Comparison of ENCODE assay signal across 21 mouse cellular contexts in the genomic region with DNA sequence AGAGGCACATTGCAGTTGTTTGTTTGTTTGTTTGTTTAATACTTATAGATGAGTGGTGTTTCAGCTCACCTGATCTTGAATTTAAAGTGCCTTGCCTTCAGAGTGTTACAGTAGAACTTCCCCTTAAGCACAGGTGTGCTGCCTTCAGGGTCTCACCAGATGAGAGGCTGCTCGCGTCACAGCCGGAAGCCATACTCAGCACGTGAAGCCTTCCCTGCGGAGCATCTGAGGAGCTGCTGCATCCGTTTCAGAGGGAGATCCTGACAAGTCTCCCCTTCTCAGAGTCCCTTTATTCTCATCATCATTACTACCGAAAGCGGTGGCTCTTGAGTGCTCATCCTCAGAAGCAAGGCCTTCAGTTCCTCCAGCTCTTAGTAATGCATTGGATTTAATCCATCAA.
A peak's percentile ranks its signal among the peaks of the same experiment; 100 is the strongest.
DNase-seq lines count a peak whose midpoint lies in the region; ATAC-seq lines count a peak whose summit lies in the region.
"Had no signal": no experiment of that assay in that cellular context is flagged by ENCODE, and none has a peak within 500 bp of the region (broad histone marks: within the 10 kb centered on the region; RNA-seq: fewer than 3 reads in every experiment).

No protein-coding gene starts in this region.

- H3K36me3 ChIP-seq in kidney, embryonic 15.5 days: peaks cover 52% of the 10 kb centered on the region
- peaks cover 8% of the 10 kb centered on the region; the same call in 1 of the 2 replicates for H3K36me3 ChIP-seq in embryonic facial prominence, embryonic 15.5 days

- peak overlapping the region; percentile 37; the same call in 1 of the 2 replicates for H3K27ac ChIP-seq in kidney, embryonic 15.5 days
- H3K27ac ChIP-seq in embryonic facial prominence, embryonic 15.5 days (replicated peaks): peak overlapping the region; percentile 55; the same call in 1 of the 2 replicates
- H3K27ac ChIP-seq: forebrain, embryonic 10.5 days; heart, adult 2 months; hindbrain, embryonic 10.5 days; hindbrain, postnatal 0 days; liver, embryonic 13.5 days; lung, embryonic 15.5 days had no signal

- H3K4me2 ChIP-seq in kidney, embryonic 15.5 days: no peak overlapping the region
- H3K4me2 ChIP-seq in embryonic facial prominence, embryonic 15.5 days (replicated peaks): no peak overlapping the region
- H3K4me2 ChIP-seq: limb, embryonic 12.5 days; liver, embryonic 13.5 days; lung, embryonic 15.5 days had no signal

- no peak for ATAC-seq in kidney, embryonic 15.5 days (replicated peaks; ENCODE audit: low FRiP score)
- ATAC-seq in embryonic facial prominence, embryonic 15.5 days (ENCODE audit: insufficient number of reproducible peaks, low FRiP score, low TSS enrichment, low read depth): no peak
- ATAC-seq: hindbrain, postnatal 0 days; midbrain, embryonic 16.5 days had no signal

- peak; percentile 86 for DNase-seq in heart, adult 11 months
- DNase-seq in heart, adult 18-20 months: no peak
- no peak for DNase-seq in kidney, adult 9 months
- DNase-seq in A20 (ENCODE audit: low read depth, low spot score): peak; percentile 90
- no peak for DNase-seq in adrenal gland, adult (ENCODE audit: inconsistent age in 2 of 2, low spot score in 1 of 2)
- DNase-seq: adrenal gland, adult 2 months; B cell, adult 2 months; cerebellum, adult 9-11 months; heart, adult 2 months; kidney, adult 18-20 months; liver, embryonic 13.5 days; lung, postnatal 4 days; thymus, postnatal 25 days had no signal

- no peak overlapping the region for H3K9ac ChIP-seq in kidney, embryonic 15.5 days
- H3K9ac ChIP-seq in embryonic facial prominence, embryonic 15.5 days: no peak overlapping the region
- H3K9ac ChIP-seq: limb, embryonic 12.5 days; liver, embryonic 13.5 days; lung, embryonic 15.5 days had no signal

- H3K4me1 ChIP-seq in kidney, embryonic 15.5 days: peaks cover 31% of the 10 kb centered on the region
- H3K4me1 ChIP-seq in embryonic facial prominence, embryonic 15.5 days: peaks cover 40% of the 10 kb centered on the region
- H3K4me1 ChIP-seq: liver, embryonic 13.5 days had no signal

- H3K27me3 ChIP-seq in kidney, embryonic 15.5 days: no peaks in the 10 kb centered on the region
- H3K27me3 ChIP-seq in embryonic facial prominence, embryonic 15.5 days: no peaks in the 10 kb centered on the region
- H3K27me3 ChIP-seq: limb, embryonic 12.5 days; liver, embryonic 13.5 days; lung, embryonic 15.5 days had no signal

- WGBS in kidney, embryonic 15.5 days: 80% methylated on average over 8 of the region's 8 CpGs
- 59% methylated on average over 8 of the region's 8 CpGs for WGBS in embryonic facial prominence, embryonic 15.5 days

- no peak overlapping the region for H3K4me3 ChIP-seq in kidney, embryonic 15.5 days (replicated peaks)
- H3K4me3 ChIP-seq in embryonic facial prominence, embryonic 15.5 days (replicated peaks): no peak overlapping the region
- H3K4me3 ChIP-seq: forebrain, embryonic 10.5 days; heart, adult 2 months; hindbrain, embryonic 10.5 days; limb, embryonic 12.5 days; liver, embryonic 13.5 days; lung, embryonic 15.5 days had no signal

- H3K9me3 ChIP-seq in kidney, embryonic 15.5 days (replicated peaks): no peaks in the 10 kb centered on the region
- no peaks in the 10 kb centered on the region for H3K9me3 ChIP-seq in embryonic facial prominence, embryonic 15.5 days (replicated peaks)
- H3K9me3 ChIP-seq: forebrain, embryonic 10.5 days; hindbrain, embryonic 10.5 days; limb, embryonic 12.5 days; liver, embryonic 13.5 days; lung, embryonic 15.5 days had no signal

Comparison
In these comparisons a context has a peak if more than half of its experiments do, and no peak if none do; other contexts are left out.
1. DNase-seq: peak in heart, adult 11 months (single experiment) and A20 (single experiment); none in heart, adult 18-20 months (0 of 2), kidney, adult 9 months (single experiment) and adrenal gland, adult (0 of 2).